15 mouse cellular contexts compared by ENCODE assay signal in genomic region chr11:118678515-118679104, GRCm38 (mm10).
A peak's percentile ranks its signal among the peaks of the same experiment; 100 is the strongest.
DNase-seq lines count a peak whose midpoint lies in the region; ATAC-seq lines count a peak whose summit lies in the region.
"Had no signal": no experiment of that assay in that cellular context is flagged by ENCODE, and none has a peak within 500 bp of the region (broad histone marks: within the 10 kb centered on the region; RNA-seq: fewer than 3 reads in every experiment).

No protein-coding gene starts in this region.

- DNase-seq in retina, postnatal 1 day, result peak; percentile 28
- no peak for DNase-seq in retina, embryonic 14.5 days (ENCODE audit: low spot score)
- peak; percentile 59 for DNase-seq in midbrain, embryonic 14.5 days
- no peak for DNase-seq in cerebellum, adult 11-12 months
- no peak for DNase-seq in left cerebral cortex, postnatal 14 days (ENCODE audit: low spot score in 2 of 2)
- no peak for DNase-seq in layer of hippocampus, postnatal 36 days
- DNase-seq: cerebellum, adult 8-10 months; gastrocnemius, postnatal 36 days; kidney, adult 11 months; lung, postnatal 4 days had no signal

- WGBS in hindbrain, embryonic 15.5 days, result 18% methylated on average over 20 of the region's 20 CpGs
- 12% methylated on average over 20 of the region's 20 CpGs for WGBS in midbrain, embryonic 14.5 days

- H3K27ac ChIP-seq in hindbrain, embryonic 15.5 days (replicated peaks), result peak overlapping the region; percentile 16
- 0 out of 2 replicates have a peak overlapping the region, but pooled peaks have one; percentile 49 for H3K27ac ChIP-seq in midbrain, embryonic 14.5 days (replicated peaks; ENCODE audit: low read depth, low read length)
- H3K27ac ChIP-seq: forebrain, embryonic 10.5 days; heart, embryonic 15.5 days; liver, embryonic 14.5 days; lung, embryonic 15.5 days had no signal

- H3K36me3 ChIP-seq in hindbrain, embryonic 15.5 days, result no peaks in the 10 kb centered on the region
- H3K36me3 ChIP-seq in midbrain, embryonic 14.5 days (ENCODE audit: control insufficient read depth, insufficient read depth, low read length), result no peaks in the 10 kb centered on the region
- H3K36me3 ChIP-seq: forebrain, embryonic 10.5 days; heart, embryonic 15.5 days; lung, embryonic 15.5 days had no signal

- 0 out of 2 replicates have a peak overlapping the region, but pooled peaks have one; percentile 13 for H3K4me2 ChIP-seq in hindbrain, embryonic 15.5 days
- 0 out of 2 replicates have a peak overlapping the region, but pooled peaks have one; percentile 1 for H3K4me2 ChIP-seq in midbrain, embryonic 14.5 days (ENCODE audit: low read length)
- H3K4me2 ChIP-seq: heart, embryonic 15.5 days; lung, embryonic 15.5 days had no signal

- intact Hi-C loops in left cerebral cortex, postnatal 14 days (cut with DNase I), result no loop called here

- no peak overlapping the region for H3K4me3 ChIP-seq in hindbrain, embryonic 15.5 days
- H3K4me3 ChIP-seq in midbrain, embryonic 14.5 days (replicated peaks; ENCODE audit: low read depth, low read length), result no peak overlapping the region
- H3K4me3 ChIP-seq: forebrain, embryonic 10.5 days; heart, embryonic 15.5 days; lung, embryonic 15.5 days had no signal

- no peak overlapping the region for H3K9ac ChIP-seq in hindbrain, embryonic 15.5 days
- H3K9ac ChIP-seq in midbrain, embryonic 14.5 days (replicated peaks; ENCODE audit: low read length), result no peak overlapping the region
- H3K9ac ChIP-seq: heart, embryonic 15.5 days; liver, embryonic 14.5 days; lung, embryonic 15.5 days had no signal

- no peaks in the 10 kb centered on the region for H3K9me3 ChIP-seq in hindbrain, embryonic 15.5 days
- no peaks in the 10 kb centered on the region for H3K9me3 ChIP-seq in midbrain, embryonic 14.5 days (ENCODE audit: control insufficient read depth, low read length)
- H3K9me3 ChIP-seq: forebrain, embryonic 10.5 days; heart, embryonic 15.5 days; lung, embryonic 15.5 days had no signal

- ATAC-seq in hindbrain, embryonic 15.5 days (ENCODE audit: low FRiP score, low read depth), result peak; percentile 54
- no peak for ATAC-seq in midbrain, embryonic 14.5 days (ENCODE audit: low FRiP score, low TSS enrichment)

- H3K27me3 ChIP-seq in hindbrain, embryonic 15.5 days, result no peaks in the 10 kb centered on the region
- no peaks in the 10 kb centered on the region for H3K27me3 ChIP-seq in midbrain, embryonic 14.5 days (ENCODE audit: control insufficient read depth, insufficient read depth, low read length)

- peaks cover 45% of the 10 kb centered on the region for H3K4me1 ChIP-seq in hindbrain, embryonic 15.5 days (replicated peaks)
- H3K4me1 ChIP-seq in midbrain, embryonic 14.5 days (ENCODE audit: control insufficient read depth, insufficient read depth, low read length), result peaks cover 38% of the 10 kb centered on the region
- H3K4me1 ChIP-seq: heart, embryonic 15.5 days; lung, embryonic 15.5 days had no signal

Comparison
In these comparisons a context has a peak if more than half of its experiments do, and no peak if none do; other contexts are left out.
1. DNase-seq: peak in retina, postnatal 1 day (single experiment) and midbrain, embryonic 14.5 days (single experiment); none in retina, embryonic 14.5 days (single experiment), cerebellum, adult 11-12 months (single experiment), left cerebral cortex, postnatal 14 days (0 of 2) and layer of hippocampus, postnatal 36 days (0 of 2).